Mouse (Mus musculus): ENCODE results near the gene Slc12a6. TPM values are rescaled to one million over a fixed set of nuclear protein-coding genes. Genes with fewer than 3 reads are reported as not detected.

Slc12a6 gene
- polyA plus RNA-seq, 1 experiment, result 4.4 TPM

- no peak overlapping the region for H3ac ChIP-seq (ENCODE audit: control insufficient read depth, insufficient read length, low read depth)
- H3K27me3 ChIP-seq (ENCODE audit: control insufficient read depth, insufficient read depth, insufficient read length), result no peaks in the 10 kb centered on the region
- no peaks in the 10 kb centered on the region for H3K79me3 ChIP-seq (ENCODE audit: low read depth)
- TF ChIP-seq MYOD1 (IDR thresholded peaks at IDR 0.05; ENCODE audit: control insufficient read depth, insufficient read length, low read depth) (no peak), FOSL1 (IDR thresholded peaks at IDR 0.05; ENCODE audit: insufficient read depth, low read length, poor library complexity, severe bottlenecking) (no peak), USF1 (IDR thresholded peaks at IDR 0.05; ENCODE audit: low read depth) (no peak), MYOG (IDR thresholded peaks at IDR 0.05; ENCODE audit: control insufficient read depth, extremely low read depth, insufficient read length) (no peak), MAX (IDR thresholded peaks at IDR 0.05) (no peak), CEBPB (IDR thresholded peaks at IDR 0.05; ENCODE audit: low read depth) (no peak), CTCF (IDR thresholded peaks at IDR 0.05; ENCODE audit: control insufficient read depth, insufficient read depth, insufficient read length) (no peak)
- H3K4me3 ChIP-seq (ENCODE audit: insufficient read depth, poor library complexity, severe bottlenecking), result no peak overlapping the region
- no peaks in the 10 kb centered on the region for H3K36me3 ChIP-seq (ENCODE audit: control insufficient read depth, insufficient read depth)
- no peaks in the 10 kb centered on the region for H3K79me2 ChIP-seq (ENCODE audit: control insufficient read depth, insufficient read depth)
These were observed 10.7 kb upstream of the Slc12a6 start for GRCm38 (mm10) chr2:112254675-112255515.

- TF ChIP-seq USF1 (IDR thresholded peaks at IDR 0.05; ENCODE audit: low read depth) (no peak), CEBPB (IDR thresholded peaks at IDR 0.05; ENCODE audit: low read depth) (no peak), FOSL1 (IDR thresholded peaks at IDR 0.05; ENCODE audit: insufficient read depth, low read length, poor library complexity, severe bottlenecking) (no peak), MYOD1 (IDR thresholded peaks at IDR 0.05; ENCODE audit: control insufficient read depth, insufficient read length, low read depth) (no peak), MAX (IDR thresholded peaks at IDR 0.05) (no peak), MYOG (IDR thresholded peaks at IDR 0.05; ENCODE audit: control insufficient read depth, extremely low read depth, insufficient read length) (no peak), CTCF (IDR thresholded peaks at IDR 0.05; ENCODE audit: control insufficient read depth, insufficient read depth, insufficient read length) (peak; percentile 58)
- Histone ChIP-seq H3K4me3 (ENCODE audit: insufficient read depth, poor library complexity, severe bottlenecking) (no peak within 1 kb of the TSS), H3K27me3 (ENCODE audit: control insufficient read depth, insufficient read depth, insufficient read length) (no peaks in the 10 kb centered on the region), H3K79me3 (ENCODE audit: low read depth) (peaks cover 14% of the 10 kb centered on the region), H3ac (ENCODE audit: control insufficient read depth, insufficient read length, low read depth) (no peak within 1 kb of the TSS), H3K36me3 (ENCODE audit: control insufficient read depth, insufficient read depth) (no peaks in the 10 kb centered on the region), H3K79me2 (ENCODE audit: control insufficient read depth, insufficient read depth) (peaks cover 22% of the 10 kb centered on the region)
These were observed 6.2 kb upstream of the Slc12a6 start, which contains the start of gene Nutm1 for GRCm38 (mm10) chr2:112259241-112259962. Gene Nutm1 (minus strand): TSS chr2:112259291.

DNA sequence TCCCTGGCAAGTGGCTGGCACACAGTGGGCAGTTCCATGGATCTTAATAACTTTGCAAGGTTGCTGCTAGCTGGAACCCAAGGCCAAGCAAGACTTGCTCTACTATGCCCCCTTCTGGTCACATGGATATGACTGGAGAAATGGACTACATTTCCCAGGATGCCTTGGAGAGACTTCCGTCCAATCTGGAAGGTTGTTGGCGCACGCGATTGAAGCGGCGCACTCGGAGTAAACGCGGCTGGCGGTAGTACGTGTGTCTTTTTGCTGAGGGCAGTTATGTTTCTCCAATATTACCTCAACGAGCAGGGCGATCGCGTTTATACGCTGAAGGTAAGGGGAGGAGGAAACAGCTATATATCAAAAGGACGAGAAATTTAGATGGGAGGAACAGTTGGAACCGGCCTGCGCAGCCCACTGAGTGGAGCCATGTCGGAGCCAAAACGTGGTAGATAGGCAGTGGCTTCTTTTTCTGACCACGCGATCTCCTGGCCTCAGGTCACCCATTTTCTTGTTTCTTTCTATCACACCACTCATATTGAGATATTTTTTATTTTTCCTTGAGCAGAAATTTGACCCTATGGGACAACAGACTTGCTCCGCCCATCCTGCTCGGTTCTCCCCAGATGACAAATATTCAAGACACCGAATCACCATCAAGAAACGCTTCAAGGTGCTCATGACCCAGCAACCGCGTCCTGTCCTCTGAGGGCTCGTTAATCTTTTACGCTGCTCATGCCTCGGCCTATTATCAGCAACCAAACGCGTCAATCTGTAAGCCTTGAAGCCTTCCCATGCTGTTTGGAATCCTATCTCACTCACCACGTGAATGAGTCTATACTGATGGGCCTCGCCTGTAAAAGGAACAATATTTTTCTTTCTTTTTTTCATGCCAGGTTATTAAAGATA lies 3.6 kb upstream of the Slc12a6 start, which contains the start of gene Nop10:
TSS of gene Nop10 (plus strand) at position 179 of the 906 bp plus-strand sequence.
- Histone ChIP-seq H3ac (ENCODE audit: control insufficient read depth, insufficient read length, low read depth) (peak within 1 kb of the TSS; percentile 70), H3K27me3 (ENCODE audit: control insufficient read depth, insufficient read depth, insufficient read length) (no peaks in the 10 kb centered on the region), H3K79me2 (ENCODE audit: control insufficient read depth, insufficient read depth) (peaks cover 35% of the 10 kb centered on the region), H3K4me3 (ENCODE audit: insufficient read depth, poor library complexity, severe bottlenecking) (peak within 1 kb of the TSS; percentile 64), H3K36me3 (ENCODE audit: control insufficient read depth, insufficient read depth) (no peaks in the 10 kb centered on the region), H3K79me3 (ENCODE audit: low read depth) (peaks cover 14% of the 10 kb centered on the region)
- TF ChIP-seq MYOG (IDR thresholded peaks at IDR 0.05; ENCODE audit: control insufficient read depth, extremely low read depth, insufficient read length) (no peak), CTCF (IDR thresholded peaks at IDR 0.05; ENCODE audit: control insufficient read depth, insufficient read depth, insufficient read length) (peak; percentile 47), USF1 (IDR thresholded peaks at IDR 0.05; ENCODE audit: low read depth) (peak; percentile 14), MAX (IDR thresholded peaks at IDR 0.05) (peak; percentile 81), CEBPB (IDR thresholded peaks at IDR 0.05; ENCODE audit: low read depth) (no peak), FOSL1 (IDR thresholded peaks at IDR 0.05; ENCODE audit: insufficient read depth, low read length, poor library complexity, severe bottlenecking) (no peak), MYOD1 (IDR thresholded peaks at IDR 0.05; ENCODE audit: control insufficient read depth, insufficient read length, low read depth) (no peak)

DNA sequence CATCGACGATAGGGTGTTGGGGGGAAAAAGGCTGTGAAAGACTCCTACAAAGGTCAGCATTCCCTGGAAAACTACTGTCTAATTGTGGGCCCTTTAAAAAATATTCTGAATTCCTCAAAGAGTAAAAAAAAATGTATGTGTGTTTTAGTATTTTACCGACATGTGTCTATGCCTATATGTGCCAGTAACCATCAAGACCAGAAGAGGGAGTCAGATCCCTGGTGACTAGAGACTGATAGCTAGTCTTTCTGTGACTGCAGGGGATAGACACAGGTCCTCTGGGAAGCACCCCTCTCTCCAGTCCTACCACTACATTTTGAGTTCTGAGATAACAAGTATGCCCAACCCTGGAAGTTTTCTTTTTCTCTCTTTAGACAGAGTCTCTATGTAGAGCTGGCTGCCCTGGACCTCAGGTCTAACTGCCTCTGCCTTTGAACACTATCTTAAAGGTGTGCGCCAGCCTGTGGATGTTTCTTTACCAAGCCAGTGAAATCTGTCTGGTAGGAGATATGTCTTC lies 2.8 kb upstream of the Slc12a6 start:
- Histone ChIP-seq H3K27me3 (ENCODE audit: control insufficient read depth, insufficient read depth, insufficient read length) (no peaks in the 10 kb centered on the region), H3ac (ENCODE audit: control insufficient read depth, insufficient read length, low read depth) (peak overlapping the region; percentile 41), H3K79me2 (ENCODE audit: control insufficient read depth, insufficient read depth) (peaks cover 36% of the 10 kb centered on the region), H3K4me3 (ENCODE audit: insufficient read depth, poor library complexity, severe bottlenecking) (peak overlapping the region; percentile 64), H3K79me3 (ENCODE audit: low read depth) (peaks cover 14% of the 10 kb centered on the region), H3K36me3 (ENCODE audit: control insufficient read depth, insufficient read depth) (no peaks in the 10 kb centered on the region)
- TF ChIP-seq CTCF (IDR thresholded peaks at IDR 0.05; ENCODE audit: control insufficient read depth, insufficient read depth, insufficient read length) (no peak), CEBPB (IDR thresholded peaks at IDR 0.05; ENCODE audit: low read depth) (no peak), MYOG (IDR thresholded peaks at IDR 0.05; ENCODE audit: control insufficient read depth, extremely low read depth, insufficient read length) (no peak)

GRCm38 (mm10) chr2:112264364-112264763 lies 1.3 kb upstream of the Slc12a6 start:
- Histone ChIP-seq H3K36me3 (ENCODE audit: control insufficient read depth, insufficient read depth) (no peaks in the 10 kb centered on the region), H3K27me3 (ENCODE audit: control insufficient read depth, insufficient read depth, insufficient read length) (no peaks in the 10 kb centered on the region), H3ac (ENCODE audit: control insufficient read depth, insufficient read length, low read depth) (no peak overlapping the region), H3K79me3 (ENCODE audit: low read depth) (peaks cover 15% of the 10 kb centered on the region), H3K4me3 (ENCODE audit: insufficient read depth, poor library complexity, severe bottlenecking) (no peak overlapping the region), H3K79me2 (ENCODE audit: control insufficient read depth, insufficient read depth) (peaks cover 36% of the 10 kb centered on the region)
- no peak for TF ChIP-seq CTCF (IDR thresholded peaks at IDR 0.05; ENCODE audit: control insufficient read depth, insufficient read depth, insufficient read length)
- no peak for TF ChIP-seq MAX (IDR thresholded peaks at IDR 0.05)
- TF ChIP-seq FOSL1 (IDR thresholded peaks at IDR 0.05; ENCODE audit: insufficient read depth, low read length, poor library complexity, severe bottlenecking), result no peak
- no peak for TF ChIP-seq CEBPB (IDR thresholded peaks at IDR 0.05; ENCODE audit: low read depth)
- TF ChIP-seq MYOG (IDR thresholded peaks at IDR 0.05; ENCODE audit: control insufficient read depth, extremely low read depth, insufficient read length), result no peak
- no peak for TF ChIP-seq MYOD1 (IDR thresholded peaks at IDR 0.05; ENCODE audit: control insufficient read depth, insufficient read length, low read depth)
- no peak for TF ChIP-seq USF1 (IDR thresholded peaks at IDR 0.05; ENCODE audit: low read depth)

Measured in C2C12 (cell line).